Mouse (Mus musculus): ENCODE measurements at regions not wholly inside any gene's neighbourhood (a gene's known extent, or its start where the extent isn't known, plus 50 kb on each side); places are given as distances from the start of the nearest gene placed in this dataset.

DNA sequence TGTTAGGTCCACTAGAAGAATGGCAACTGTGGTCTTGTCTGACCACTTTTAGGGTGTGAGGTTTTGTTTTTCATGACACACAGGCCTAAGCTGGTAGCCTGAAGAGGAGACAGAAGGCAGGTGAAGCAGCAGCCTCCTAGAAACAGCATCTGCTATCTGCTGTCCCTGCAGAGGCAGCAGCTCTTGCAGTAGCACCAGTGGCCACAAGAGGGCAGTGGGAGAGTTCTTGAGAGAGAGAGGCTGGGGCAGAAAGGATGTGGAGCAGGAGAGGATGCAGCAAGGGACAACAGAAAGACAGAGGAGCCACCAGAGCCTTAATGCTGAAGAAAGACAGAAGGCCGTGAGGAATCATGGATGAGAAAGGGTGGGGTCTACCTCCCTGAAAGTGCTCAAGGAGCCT lies 88.1 kb upstream of the Usp51 start:
- DNase-seq: peak; percentile 62

DNA sequence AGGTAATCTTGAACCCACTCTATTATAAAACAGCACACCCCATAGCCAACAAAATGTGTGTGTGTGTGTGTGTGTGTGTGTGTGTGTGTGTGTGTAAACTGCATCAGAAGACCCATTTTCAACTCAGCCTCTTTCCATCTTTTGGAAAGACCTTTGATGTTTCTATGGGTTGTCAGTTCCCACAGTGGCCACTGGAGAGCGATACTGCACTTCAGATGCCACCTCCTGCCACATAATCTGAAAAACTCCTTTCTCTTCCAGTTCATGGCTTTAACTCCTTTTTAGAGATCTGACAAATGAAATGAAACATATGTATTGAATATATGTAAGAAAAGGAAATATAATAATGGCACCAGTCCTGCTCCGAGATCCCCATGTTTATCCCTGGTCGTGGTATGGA lies 79.3 kb upstream of the Usp51 start:
- DNase-seq: peak; percentile 23

DNA sequence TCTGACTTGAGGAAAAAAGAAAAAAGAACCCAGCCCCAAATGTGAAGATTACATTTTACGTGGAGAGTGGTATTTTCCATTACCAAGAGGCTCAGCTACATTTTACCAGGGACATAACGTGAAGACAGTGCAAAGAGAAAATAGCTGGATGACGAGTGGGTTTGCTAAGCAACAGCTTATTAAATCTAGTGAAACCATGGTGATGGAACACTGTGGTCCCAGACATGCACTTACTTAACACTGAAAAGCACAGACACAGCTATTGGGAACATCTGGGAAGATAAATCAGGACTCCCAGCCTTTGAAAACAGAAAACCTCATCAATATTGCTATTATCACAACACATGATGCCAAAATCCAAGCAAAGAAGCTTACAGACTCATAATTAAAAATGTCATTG lies 60.1 kb upstream of the Usp51 start:
- peak; percentile 16 for DNase-seq
